Mouse (Mus musculus) liver, postnatal 0 days (tissue): ENCODE measurements around the gene Smim7. TPM values are rescaled to one million over a fixed set of nuclear protein-coding genes. Genes with fewer than 3 reads are reported as not detected.

Source experiments
- ATAC-seq: fragments of 200-750 bp; cut with Nextera tagmentation; 2 replicates; pipeline ENCODE4 v1.8.0; 2017; ENCODE audit warnings: mild to moderate bottlenecking, moderate library complexity
- DNase-seq: peaks from one replicate; pipeline ENCODE4 v3.0.0-alpha.2; 2016
- H3K27ac ChIP-seq: fragments of 300-500 bp; sonication (generic); 2 replicates; pipeline ENCODE4 v1.5.1; 2014; ENCODE audit warnings: antibody characterized with exemption, moderate library complexity, mild to moderate bottlenecking, low read depth
- H3K27me3 ChIP-seq: fragments of 300-500 bp; sonication (generic); 2 replicates; pipeline ENCODE4 v1.6.1; 2014; ENCODE audit warnings: low read length, control low read depth, mixed read lengths; ENCODE audit not compliant: insufficient read depth
- H3K36me3 ChIP-seq: fragments of 300-500 bp; sonication (generic); replicated peaks from 2 replicates; pipeline ENCODE4 v1.6.1; 2014; ENCODE audit warnings: mild to moderate bottlenecking, control low read depth, low read length, moderate library complexity, mixed read lengths; ENCODE audit not compliant: insufficient read depth
- H3K4me1 ChIP-seq: fragments of 300-500 bp; sonication (generic); 2 replicates; pipeline ENCODE4 v1.6.1; 2014; ENCODE audit warnings: antibody characterized with exemption, mild to moderate bottlenecking, control low read depth; ENCODE audit not compliant: insufficient read depth
- H3K4me2 ChIP-seq: fragments of 300-500 bp; sonication (generic); 2 replicates; pipeline ENCODE4 v1.6.1; 2014; ENCODE audit warnings: low read depth, mild to moderate bottlenecking, low read length, moderate library complexity, mixed read lengths
- H3K4me3 ChIP-seq: fragments of 300-500 bp; sonication (generic); 2 replicates; pipeline ENCODE4 v1.5.1; 2014; ENCODE audit warnings: low read depth, low read length
- H3K9ac ChIP-seq: fragments of 300-500 bp; sonication (generic); replicated peaks from 2 replicates; pipeline ENCODE4 v1.6.1; 2014; ENCODE audit warnings: mild to moderate bottlenecking, moderate library complexity
- H3K9me3 ChIP-seq: fragments of 300-500 bp; sonication (generic); 2 replicates; pipeline ENCODE4 v1.6.1; 2016; ENCODE audit warnings: mild to moderate bottlenecking, control low read depth, low read length, mixed read lengths
- CTCF ChIP-seq: sonication (generic); IDR thresholded peaks from 2 replicates; pipeline ENCODE4 v1.5.1; 2016; ENCODE audit warnings: antibody characterized with exemption, low read depth
- EP300 ChIP-seq: IDR thresholded peaks from 2 replicates; pipeline ENCODE4 v1.6.1; 2016; ENCODE audit warnings: antibody characterized with exemption, low read depth, mild to moderate bottlenecking
- WGBS: fragments of 180-500 bp; shearing (Covaris S2); extraction: QIAGEN DNeasy Blood & Tissue Kit; methylation state at CpG from one replicate; pipeline ENCODE4 v1.1.7; 2014; ENCODE audit not compliant: insufficient replicate concordance; 5-methylcytosine and 5-hydroxymethylcytosine counted together
- polyA plus RNA-seq: library from polyadenylated mRNA; unstranded; fragments of >200 nt; fragmentation: Nextera tagmentation; extraction: Ambion mirVana; gene quantifications from 2 replicates; pipeline ENCODE4 v1.2.1, GENCODE M21; 2015

The Smim7 gene
- polyA plus RNA-seq, result 56.1 and 59.3 TPM in 2 replicates

DNA sequence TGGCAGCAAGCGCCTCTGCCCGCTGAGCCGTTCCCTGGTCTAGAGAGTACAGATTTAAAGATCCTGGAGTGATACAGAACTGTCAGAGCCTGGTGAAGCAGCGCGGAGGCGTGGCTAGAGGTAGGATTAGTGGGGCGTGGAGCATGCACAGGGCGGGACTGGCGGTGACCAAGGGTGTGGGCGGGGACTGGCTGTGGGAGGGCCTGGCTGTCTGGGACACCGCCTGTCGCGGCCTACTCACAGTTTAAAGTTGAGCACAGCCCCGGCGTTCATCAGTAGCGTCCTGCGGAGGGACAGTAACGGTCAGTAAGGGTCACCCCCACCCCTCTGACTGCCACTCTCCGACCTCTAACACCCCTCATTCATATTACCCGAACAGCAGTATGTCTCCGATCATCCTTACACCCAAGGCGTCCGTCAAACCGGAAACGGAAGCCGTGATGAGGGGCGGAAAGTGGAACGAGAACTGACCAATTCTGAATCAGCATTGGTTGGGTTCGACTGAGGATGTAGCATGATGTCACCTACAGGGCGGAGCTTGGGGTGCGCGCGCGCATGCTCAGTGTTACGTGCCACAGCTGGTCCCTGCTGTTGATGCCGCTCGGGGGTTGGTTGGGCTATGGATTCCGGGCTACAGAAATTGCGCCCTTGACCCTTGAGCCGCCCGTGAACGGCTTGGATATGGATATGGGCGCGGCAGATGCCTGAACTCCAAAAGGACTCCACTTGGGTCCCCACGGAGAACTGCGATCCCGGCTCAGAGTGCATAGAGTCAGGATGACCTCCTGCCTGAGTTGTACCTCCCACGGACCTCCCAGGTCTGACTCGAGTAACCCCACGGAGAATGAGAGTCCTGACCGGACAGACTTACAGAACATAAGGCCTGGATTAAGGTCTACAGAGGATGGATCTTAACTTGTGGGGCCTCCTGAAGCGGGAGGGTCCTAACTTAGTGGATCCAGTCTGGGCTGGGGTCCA is at the start of gene Smim7:
Gene Smim7, minus strand, starts transcription at position 456 of the 978 bp plus-strand sequence.
- ATAC-seq, result peak; percentile 96
- no peaks in the 10 kb centered on the region for H3K27me3 ChIP-seq

DNA sequence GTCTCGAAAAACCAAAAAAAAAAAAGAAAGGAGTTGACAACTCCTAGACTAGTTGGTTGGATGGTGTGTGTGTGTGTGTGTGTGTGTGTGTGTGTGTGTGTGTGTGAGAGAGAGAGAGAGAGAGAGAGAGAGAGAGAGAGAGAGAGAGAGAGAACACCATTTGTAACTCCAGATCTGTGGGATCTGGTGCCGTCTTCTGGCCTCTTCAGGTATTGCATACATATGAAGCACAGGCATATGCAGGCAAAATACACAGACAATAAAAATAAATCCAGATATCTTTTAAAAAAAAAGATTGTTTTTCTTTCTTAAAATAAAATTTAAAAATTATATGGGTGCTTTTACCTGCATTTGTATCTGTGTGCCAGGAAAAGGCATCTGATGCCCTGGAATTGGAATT is 19.3 kb upstream of the Smim7 start:
- ATAC-seq, result no peak
- DNase-seq, result peak; percentile 57
- H3K36me3 ChIP-seq, result no peaks in the 10 kb centered on the region

More for the DNA sequence above, at the start of gene Smim7:
- Histone ChIP-seq H3K4me1 (peaks cover 20% of the 10 kb centered on the region), H3K4me3 (peak within 1 kb of the TSS; percentile 67), H3K27ac (peak within 1 kb of the TSS; percentile 97), H3K4me2 (peak within 1 kb of the TSS; percentile 92), H3K9ac (peak within 1 kb of the TSS; percentile 81), H3K36me3 (peaks cover 40% of the 10 kb centered on the region), H3K9me3 (no peaks in the 10 kb centered on the region)
- TF ChIP-seq EP300, result no peak; the same call in 1 of the 2 replicates
- TF ChIP-seq CTCF, result no peak
- peak; percentile 98 for DNase-seq
- under 1% methylated on average over 52 of the region's 52 CpGs for WGBS

DNA sequence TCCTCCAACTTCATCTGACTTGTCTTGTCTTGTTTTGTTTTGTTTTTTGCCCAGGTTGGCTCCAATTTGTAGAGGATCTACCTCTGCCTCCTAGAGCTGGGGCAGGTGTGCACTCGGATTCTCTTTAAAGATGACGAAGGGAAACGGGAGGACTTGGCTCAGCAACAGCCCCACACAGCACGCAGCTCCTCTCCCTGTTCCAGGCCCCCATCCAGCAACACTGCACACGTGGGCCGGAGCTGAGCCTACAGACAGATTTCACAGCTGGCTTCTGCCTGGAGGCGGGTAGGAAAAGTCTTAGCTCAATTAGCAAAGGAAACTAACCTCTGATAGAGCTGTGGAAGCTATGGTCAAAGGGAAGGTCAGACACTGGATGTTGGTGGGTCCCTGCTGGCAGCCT is 18.4 kb upstream of the Smim7 start:
- ATAC-seq (no peak), DNase-seq (no peak)
- no peak overlapping the region for H3K4me3 ChIP-seq
- no peaks in the 10 kb centered on the region for H3K9me3 ChIP-seq
- no peak overlapping the region for H3K9ac ChIP-seq
- TF ChIP-seq CTCF (no peak), EP300 (no peak)
- H3K4me1 ChIP-seq, result no peaks in the 10 kb centered on the region
- H3K36me3 ChIP-seq, result no peaks in the 10 kb centered on the region
- 74% methylated on average over 7 of the region's 7 CpGs for WGBS
- H3K27me3 ChIP-seq, result no peaks in the 10 kb centered on the region
- no peak overlapping the region for H3K27ac ChIP-seq
- H3K4me2 ChIP-seq, result no peak overlapping the region

More for the DNA sequence above, 19.3 kb upstream of the Smim7 start:
- TF ChIP-seq EP300, result no peak
- TF ChIP-seq CTCF, result peak; percentile 71
- no peak overlapping the region for H3K4me3 ChIP-seq
- no peak overlapping the region for H3K4me2 ChIP-seq
- no peaks in the 10 kb centered on the region for H3K27me3 ChIP-seq
- no peak overlapping the region for H3K9ac ChIP-seq
- WGBS, result 42% methylated on average over 2 of the region's 2 CpGs
- no peaks in the 10 kb centered on the region for H3K4me1 ChIP-seq
- no peak overlapping the region for H3K27ac ChIP-seq
- H3K9me3 ChIP-seq, result no peaks in the 10 kb centered on the region

DNA sequence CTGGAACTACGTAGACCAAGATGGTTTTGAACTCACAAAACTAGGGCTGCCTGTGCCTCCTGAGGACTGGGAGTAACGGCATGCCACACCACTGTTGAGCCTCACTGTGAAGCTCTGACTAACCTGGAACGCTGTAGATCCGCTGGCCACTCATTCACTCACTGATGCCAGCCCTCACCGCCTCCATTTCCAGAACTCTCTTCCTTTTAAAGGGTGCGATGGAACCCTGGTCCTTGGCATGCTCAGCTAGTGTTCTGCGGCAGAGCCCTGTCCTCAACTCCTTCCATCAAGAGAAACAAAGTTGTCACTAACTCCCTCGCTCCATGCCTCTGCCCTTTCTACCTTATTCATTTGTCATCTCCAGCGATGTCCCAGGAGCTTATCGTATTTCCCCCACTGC is 18.0 kb upstream of the Smim7 start:
- Histone ChIP-seq H3K36me3 (no peaks in the 10 kb centered on the region), H3K4me3 (no peak overlapping the region), H3K9me3 (no peaks in the 10 kb centered on the region), H3K4me2 (no peak overlapping the region), H3K27ac (no peak overlapping the region), H3K9ac (no peak overlapping the region), H3K4me1 (no peaks in the 10 kb centered on the region), H3K27me3 (no peaks in the 10 kb centered on the region)
- ATAC-seq (no peak), DNase-seq (no peak)
- TF ChIP-seq CTCF (no peak), EP300 (no peak)
- WGBS, result 86% methylated on average over 10 of the region's 10 CpGs

- 80% methylated on average over 6 of the region's 6 CpGs for WGBS
- no peaks in the 10 kb centered on the region for H3K36me3 ChIP-seq
- H3K4me1 ChIP-seq, result peaks cover 6% of the 10 kb centered on the region
- H3K4me2 ChIP-seq, result no peak overlapping the region
- DNase-seq (no peak), ATAC-seq (no peak)
- H3K27me3 ChIP-seq, result no peaks in the 10 kb centered on the region
- no peak overlapping the region for H3K27ac ChIP-seq
- no peak overlapping the region for H3K4me3 ChIP-seq
- TF ChIP-seq CTCF (no peak), EP300 (no peak)
- H3K9me3 ChIP-seq, result no peaks in the 10 kb centered on the region
- no peak overlapping the region for H3K9ac ChIP-seq
Measured at GRCm38 (mm10) chr8:72587806-72588205, 16.9 kb upstream of the Smim7 start.

DNA sequence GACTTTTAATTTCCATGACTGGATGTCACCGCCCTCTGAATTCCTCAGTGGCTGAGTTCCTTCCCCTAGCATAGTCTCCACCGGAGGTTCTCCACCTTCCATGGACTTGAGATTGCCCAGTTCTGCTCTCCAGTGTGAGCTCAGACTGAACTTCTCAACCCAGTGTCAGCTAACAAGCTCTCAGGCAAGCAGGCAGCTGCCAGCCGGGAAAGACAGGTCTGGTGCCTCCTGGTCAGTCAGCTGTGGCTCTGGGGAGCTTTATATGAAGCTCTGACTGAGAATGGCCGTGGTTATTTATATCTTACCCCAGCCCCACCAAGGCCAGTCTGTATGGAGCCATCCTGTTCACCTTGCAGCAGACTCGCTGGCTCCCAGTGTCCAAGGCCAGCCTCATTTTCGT is 13.5 kb upstream of the Smim7 start:
- H3K4me1 ChIP-seq, result peaks cover 6% of the 10 kb centered on the region
- H3K9ac ChIP-seq, result no peak overlapping the region
- H3K27ac ChIP-seq, result no peak overlapping the region
- no peaks in the 10 kb centered on the region for H3K27me3 ChIP-seq
- no peak for DNase-seq
- no peaks in the 10 kb centered on the region for H3K36me3 ChIP-seq
- H3K4me2 ChIP-seq, result no peak overlapping the region
- TF ChIP-seq EP300 (no peak), CTCF (no peak)
- no peak overlapping the region for H3K4me3 ChIP-seq
- ATAC-seq, result no peak
- H3K9me3 ChIP-seq, result no peaks in the 10 kb centered on the region
- 65% methylated on average over 6 of the region's 6 CpGs for WGBS
